Mouse (Mus musculus) gastrocnemius, adult 2 months (tissue): ENCODE data around the gene Olfr1086. TPM values are rescaled to one million over a fixed set of nuclear protein-coding genes. Genes with fewer than 3 reads are reported as not detected.
"Not testable (repeated sequence)": the region's sequence is repeated elsewhere in the genome, so short reads cannot be mapped to it uniquely, and the experiment has no call there.

ENCODE experiments used
- DNase-seq: peaks from one replicate; pipeline ENCODE4 v3.0.0; 2022
- H3K27ac ChIP-seq: fragments of 200-600 bp; 2 replicates; pipeline ENCODE4 v1.8.1; 2022; ENCODE audit warnings: mild to moderate bottlenecking
- H3K4me3 ChIP-seq: fragments of 200-600 bp; 2 replicates; pipeline ENCODE4 v1.8.1; 2022; ENCODE audit warnings: mild to moderate bottlenecking, moderate library complexity
- CTCF ChIP-seq: fragments of 200-600 bp; IDR thresholded peaks from 2 replicates; pipeline ENCODE4 v1.8.1; 2022; ENCODE audit warnings: antibody characterized with exemption, mild to moderate bottlenecking, moderate library complexity
- intact Hi-C: fragments of 180-260 bp; cut with DNase I; formaldehyde crosslinking; loops from one replicate; pipeline ENCODE4 v1.15.1; 2025
- long read RNA-seq, 2 experiments: library from polyadenylated mRNA; stranded (forward); transcript quantifications; one replicate each; pipeline ENCODE4 v2.0.0; 2021
- total RNA-seq, 2 experiments: library from RNA; stranded (reverse); gene quantifications; 2 replicates each; pipeline ENCODE4 v1.2.3; 2021

Olfr1086 gene
- not detected for total RNA-seq
- long read RNA-seq, experiment 1 = 0 reads
- long read RNA-seq, experiment 2 = 0 reads

DNA sequence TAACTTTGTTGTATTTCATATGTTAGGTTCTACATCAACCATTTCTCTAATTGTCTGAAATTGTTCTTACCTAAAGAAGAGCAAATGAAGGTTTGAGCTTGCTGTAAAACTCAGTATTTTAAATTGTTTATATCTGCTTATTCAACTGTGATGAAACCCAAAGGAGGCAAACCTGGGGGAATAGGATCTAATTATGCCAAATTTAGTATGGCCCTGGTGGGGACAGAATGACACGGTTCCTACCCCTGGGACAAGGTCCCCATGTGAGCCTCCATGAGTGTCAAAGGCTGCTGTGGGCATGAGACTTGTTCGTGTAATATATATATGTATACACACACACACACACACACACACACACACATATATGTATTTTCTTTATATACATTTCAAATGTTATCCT, at the start of gene Olfr1086:
TSS of gene Olfr1086 (minus strand) at position 101 of the 400 bp plus-strand sequence.
- DNase-seq = no peak
- H3K27ac ChIP-seq = no peak within 1 kb of the TSS

DNA sequence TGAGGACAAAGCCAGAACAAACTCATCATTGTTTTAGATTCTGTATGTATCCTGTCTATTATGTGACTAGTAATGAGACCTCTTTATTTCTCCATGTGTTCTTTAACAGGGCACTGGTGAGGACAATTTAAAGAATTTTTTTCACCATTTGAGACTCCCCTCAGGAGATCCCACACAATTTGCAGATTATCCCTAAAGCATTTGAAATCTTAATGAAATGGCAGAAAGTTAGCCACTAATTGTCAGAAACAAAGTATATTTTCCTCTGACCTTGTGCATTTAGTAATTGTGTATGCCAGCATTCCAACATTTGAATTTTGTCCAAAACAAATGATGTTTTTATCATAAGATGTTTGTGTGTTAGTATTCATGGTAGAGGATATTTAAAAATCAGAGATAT, 18.4 kb upstream of the Olfr1086 start, which contains the start of gene Olfr1087:
TSS of gene Olfr1087 (minus strand) at position 101 of the 400 bp plus-strand sequence.
- Histone ChIP-seq H3K27ac (no peak within 1 kb of the TSS), H3K4me3 (no peak within 1 kb of the TSS)
- intact Hi-C loops = no loop called here
- no peak for TF ChIP-seq CTCF
- no peak for DNase-seq

More for the DNA sequence above, at the start of gene Olfr1086:
- intact Hi-C loops = no loop called here
- TF ChIP-seq CTCF = no peak
- no peak within 1 kb of the TSS for H3K4me3 ChIP-seq

DNA sequence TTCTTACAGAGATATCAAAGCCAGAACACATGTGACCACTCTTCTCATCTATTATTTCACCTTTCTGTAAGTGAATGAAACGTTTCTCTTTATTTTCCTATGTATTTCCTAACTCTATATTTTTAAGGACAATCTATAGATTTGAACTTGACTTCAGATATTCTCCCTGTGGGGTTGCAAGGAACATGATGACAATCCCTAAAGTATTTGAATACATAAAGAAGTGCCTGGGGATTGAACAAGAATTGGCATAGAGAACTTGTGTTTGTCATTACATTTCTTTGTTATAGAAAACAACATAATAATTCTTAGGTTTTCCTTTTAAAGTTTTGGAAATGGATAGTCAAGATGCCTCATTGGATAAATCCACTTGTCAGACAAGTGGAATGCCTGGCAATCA, 18.0 kb downstream of the Olfr1086 start, which contains the start of gene Olfr1085:
TSS of gene Olfr1085 (minus strand) at position 101 of the 400 bp plus-strand sequence.
- no peak for DNase-seq
- intact Hi-C loops = no loop called here
- TF ChIP-seq CTCF = no peak
- Histone ChIP-seq H3K27ac (no peak within 1 kb of the TSS), H3K4me3 (no peak within 1 kb of the TSS)

DNA sequence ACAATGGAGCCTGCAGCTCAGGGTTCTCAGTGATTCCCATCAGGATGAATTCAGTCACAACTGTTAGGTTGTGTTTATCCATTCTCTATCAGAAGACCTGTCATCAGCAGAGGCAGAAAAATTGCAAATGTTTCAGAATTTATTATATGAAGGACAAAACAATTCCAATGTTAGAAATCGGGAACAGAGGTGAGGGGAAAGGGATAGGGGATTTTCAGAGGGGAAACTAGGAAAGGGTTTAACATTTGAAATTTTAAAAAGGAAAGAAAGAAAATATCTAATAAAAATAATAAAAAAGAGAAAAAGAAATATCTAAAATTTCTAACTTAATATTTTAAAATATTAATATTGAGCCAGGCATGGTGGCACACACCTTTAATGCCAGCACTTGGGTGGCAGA, 40.3 kb downstream of the Olfr1086 start, which contains the start of gene Olfr1084:
TSS of gene Olfr1084 (minus strand) at position 101 of the 400 bp plus-strand sequence.
- DNase-seq, H3K4me3 ChIP-seq, intact Hi-C loops, H3K27ac ChIP-seq: not testable (repeated sequence)

Other genes with a start within 250 kb of the Olfr1086 start
- not detected for gene Olfr1065, start 229.5 kb downstream of the Olfr1086 start, total RNA-seq
- gene Olfr1066, start 223.8 kb downstream of the Olfr1086 start, total RNA-seq = not detected
- gene Olfr228, start 192.7 kb downstream of the Olfr1086 start, total RNA-seq = not detected
- not detected for gene Olfr1076, start 171.6 kb downstream of the Olfr1086 start, total RNA-seq
- gene Olfr1079, start 137.6 kb downstream of the Olfr1086 start, total RNA-seq = not detected
- gene Olfr1080, start 121.9 kb downstream of the Olfr1086 start, total RNA-seq = not detected
- gene Olfr1082, start 81.1 kb downstream of the Olfr1086 start, total RNA-seq = not detected
- gene Olfr1084, start 40.4 kb downstream of the Olfr1086 start, total RNA-seq = not detected
- gene Olfr1085, start 18.1 kb downstream of the Olfr1086 start, total RNA-seq = not detected
- gene Olfr1087, start 18.3 kb upstream of the Olfr1086 start, total RNA-seq = not detected
- gene Olfr1089, start 53.6 kb upstream of the Olfr1086 start, total RNA-seq = not detected
- gene Olfr1090, start 78.9 kb upstream of the Olfr1086 start, total RNA-seq = not detected
- not detected for gene Olfr1093, start 102.4 kb upstream of the Olfr1086 start, total RNA-seq
- gene Olfr141, start 129.9 kb upstream of the Olfr1086 start, total RNA-seq = not detected
- gene Olfr1094, start 144.6 kb upstream of the Olfr1086 start, total RNA-seq = not detected
- gene Olfr1095, start 171.6 kb upstream of the Olfr1086 start, total RNA-seq = not detected
- gene Gm13723, start 194.7 kb upstream of the Olfr1086 start, total RNA-seq = not detected
- gene Olfr1097, start 212.1 kb upstream of the Olfr1086 start, total RNA-seq = not detected
- gene Olfr1098, start 244.5 kb upstream of the Olfr1086 start, total RNA-seq = not detected